Mouse (Mus musculus) R1 (cell line): ENCODE measurements around the gene Rngtt.
"Not testable (repeated sequence)": the region's sequence is repeated elsewhere in the genome, so short reads cannot be mapped to it uniquely, and the experiment has no call there.

ENCODE experiments used
- DNase-seq: peaks from one replicate; pipeline ENCODE4 v3.0.0-alpha.2; 2018; ENCODE audit warnings: low read depth, low spot score

Rngtt gene

DNA sequence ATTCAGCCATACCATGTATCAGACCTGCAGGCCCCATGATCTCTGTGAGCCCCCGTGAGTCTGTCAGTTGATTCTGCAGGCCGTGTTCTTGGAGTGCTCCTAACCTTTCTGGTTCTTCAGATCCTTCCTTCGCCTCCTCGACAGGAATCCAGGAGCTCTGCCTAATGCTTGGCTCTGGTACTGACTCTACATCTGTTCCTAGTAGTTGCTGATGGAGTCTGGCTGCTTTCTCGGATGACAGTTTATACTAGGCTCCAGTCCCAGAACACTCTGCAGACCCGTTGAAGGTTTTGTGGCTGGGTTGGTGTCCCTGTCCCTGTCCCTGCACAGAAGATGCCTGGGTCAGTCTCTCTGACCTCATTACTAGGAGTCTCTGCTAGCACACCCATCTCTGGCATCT lies 131.8 kb downstream of the Rngtt start:
- no peak for DNase-seq

DNA sequence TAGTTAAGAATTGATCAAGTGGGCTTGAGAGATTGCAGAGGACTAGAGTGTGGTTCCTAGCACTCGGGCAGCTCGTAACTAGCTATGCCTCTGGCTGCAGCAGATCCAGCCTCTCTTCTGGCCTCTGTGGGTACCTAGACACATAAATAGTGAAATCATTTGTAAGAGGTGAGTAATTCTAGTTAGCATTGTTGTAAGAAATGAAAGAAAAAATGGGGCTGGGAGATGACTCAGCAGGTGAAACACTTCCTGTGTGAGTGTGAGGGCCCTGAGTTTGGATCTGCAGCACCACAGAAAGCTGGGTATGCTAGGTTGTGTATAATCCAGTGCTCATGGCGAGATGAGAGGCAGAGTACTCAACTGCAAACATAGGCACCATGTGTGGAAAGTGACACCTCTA lies 136.2 kb downstream of the Rngtt start:
- DNase-seq, result no peak

DNA sequence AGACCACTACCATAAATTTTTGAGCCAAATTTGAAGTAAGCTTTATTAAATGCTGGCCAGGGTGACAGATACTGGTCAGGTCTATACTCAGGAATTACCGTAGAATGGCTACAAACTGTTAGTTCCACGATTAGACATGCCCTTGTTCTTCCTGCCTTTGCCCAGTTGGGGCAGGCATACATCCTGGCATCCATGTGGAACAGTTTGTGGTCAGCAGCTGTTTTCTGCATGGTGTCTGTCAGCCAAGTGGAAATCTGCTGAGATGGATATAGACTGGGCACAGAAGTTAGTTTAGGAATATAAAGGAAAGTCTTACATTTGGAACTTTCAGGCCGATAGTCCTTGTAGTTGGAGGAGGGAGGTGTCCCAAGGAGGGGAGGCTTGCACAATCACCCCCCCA lies 136.8 kb downstream of the Rngtt start:
- DNase-seq, result no peak

DNA sequence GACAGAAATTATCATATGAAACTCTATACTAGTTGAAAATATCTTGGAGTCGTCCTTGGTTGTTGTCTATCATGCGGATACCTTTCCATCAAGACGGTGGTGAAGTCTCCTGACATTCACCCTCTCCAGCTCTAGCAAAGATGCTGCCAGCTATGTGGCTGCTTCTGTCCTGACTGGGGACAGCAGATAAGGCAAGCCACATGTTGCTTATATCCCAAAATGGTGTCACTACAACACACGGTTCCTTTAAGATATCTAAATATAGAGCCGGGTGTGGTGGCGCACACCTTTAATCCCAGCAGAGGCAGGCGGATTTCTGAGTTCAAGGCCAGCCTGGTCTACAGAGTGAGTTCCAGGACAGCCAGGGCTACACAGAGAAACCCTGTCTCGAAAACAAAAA lies 140.2 kb downstream of the Rngtt start:
- DNase-seq, result not testable (repeated sequence)

DNA sequence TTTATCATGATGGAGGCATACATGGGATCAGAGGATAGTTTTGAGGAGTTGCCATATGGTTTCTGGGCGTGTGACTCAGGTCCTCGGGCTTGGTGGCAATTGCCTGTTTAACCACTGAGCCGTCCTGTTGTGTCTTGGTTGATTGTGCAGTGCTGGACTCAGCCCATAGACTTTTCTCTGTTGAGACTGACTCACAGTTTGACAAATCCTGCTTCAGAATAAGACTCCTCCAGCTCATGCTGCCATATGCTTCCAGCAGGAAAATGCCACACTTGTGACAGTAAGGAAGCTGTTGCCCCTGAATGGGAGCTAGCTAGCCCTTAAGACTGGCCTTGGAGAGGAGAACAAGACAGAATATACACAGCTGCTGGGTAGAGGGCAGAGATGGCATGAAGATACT lies 149.7 kb downstream of the Rngtt start:
- no peak for DNase-seq

DNA sequence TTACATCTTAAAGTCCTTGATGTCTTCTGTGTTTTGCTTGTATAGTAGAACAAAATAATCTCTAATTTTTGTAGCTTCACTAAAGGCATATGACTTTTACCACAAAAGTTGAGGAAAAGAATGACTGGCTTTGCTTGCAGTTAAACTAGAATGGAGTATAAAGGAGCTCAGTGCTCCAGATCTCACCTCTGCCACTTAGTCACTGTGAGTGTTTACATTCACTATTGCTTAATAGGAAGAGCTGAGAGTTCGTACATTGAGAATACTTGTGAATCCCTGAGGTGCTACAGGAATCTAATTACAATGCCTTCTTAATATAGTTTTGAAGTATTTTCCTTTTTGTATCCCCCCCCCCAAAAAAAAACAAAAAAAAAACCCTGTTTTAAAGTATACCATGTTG lies 154.3 kb downstream of the Rngtt start:
- DNase-seq, result no peak

DNA sequence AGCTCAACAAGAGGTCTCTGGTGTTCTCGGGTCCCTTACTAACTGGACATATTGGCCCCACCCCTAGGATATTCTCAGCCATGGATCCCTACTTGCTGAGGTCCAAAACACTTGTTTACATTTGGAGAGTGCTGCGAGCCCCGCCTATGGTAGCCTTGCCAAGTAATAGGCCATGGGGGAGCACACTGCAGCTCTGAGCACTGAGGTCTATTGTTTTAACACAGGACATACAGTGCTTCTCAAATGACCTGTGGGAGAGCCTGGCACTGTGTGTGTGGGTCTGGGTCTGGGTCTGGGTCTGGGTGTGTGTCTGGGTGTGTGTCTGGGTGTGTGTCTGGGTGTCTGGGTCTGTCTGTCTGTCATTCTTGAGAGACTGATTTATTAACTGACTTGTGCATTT lies 155.8 kb downstream of the Rngtt start:
- no peak for DNase-seq

DNA sequence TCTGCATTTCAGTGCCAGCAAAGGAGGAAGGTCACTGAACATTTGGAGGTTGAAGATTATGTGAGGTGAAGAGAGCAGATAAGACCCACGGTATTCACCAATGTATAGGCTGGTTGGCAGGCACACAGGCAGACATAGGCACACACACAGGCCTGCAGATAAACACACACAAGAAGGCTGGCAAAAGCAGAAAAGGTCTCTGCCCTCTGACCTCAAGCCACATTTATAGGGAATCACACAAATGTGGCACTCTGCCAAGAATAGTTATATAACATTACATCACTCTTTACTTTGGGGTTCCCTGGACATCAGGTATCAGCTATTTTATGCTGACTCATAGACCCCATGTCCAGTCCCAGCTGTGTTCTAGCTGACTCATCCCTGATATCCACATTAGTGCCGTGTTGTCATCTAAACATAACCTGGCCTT lies 156.9 kb downstream of the Rngtt start:
- no peak for DNase-seq

DNA sequence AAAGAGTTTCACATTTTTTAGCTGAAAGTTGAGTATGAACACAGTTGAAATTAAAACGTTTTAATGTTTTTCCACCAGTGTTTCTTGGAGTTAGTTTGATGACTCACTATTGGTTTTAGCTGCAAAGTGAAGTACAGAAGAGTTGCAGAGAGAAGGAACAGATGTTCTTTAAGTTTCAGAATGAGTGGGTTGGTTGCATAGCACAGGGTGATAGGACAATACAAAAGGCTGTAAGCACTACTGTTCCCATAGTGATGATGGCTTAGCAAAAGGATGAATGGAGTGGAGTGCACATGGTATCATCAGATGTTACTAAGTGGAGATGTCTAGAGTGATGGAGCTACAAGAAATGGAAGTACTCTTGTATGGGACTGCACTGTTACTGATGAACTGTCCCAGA lies 157.5 kb downstream of the Rngtt start:
- no peak for DNase-seq

DNA sequence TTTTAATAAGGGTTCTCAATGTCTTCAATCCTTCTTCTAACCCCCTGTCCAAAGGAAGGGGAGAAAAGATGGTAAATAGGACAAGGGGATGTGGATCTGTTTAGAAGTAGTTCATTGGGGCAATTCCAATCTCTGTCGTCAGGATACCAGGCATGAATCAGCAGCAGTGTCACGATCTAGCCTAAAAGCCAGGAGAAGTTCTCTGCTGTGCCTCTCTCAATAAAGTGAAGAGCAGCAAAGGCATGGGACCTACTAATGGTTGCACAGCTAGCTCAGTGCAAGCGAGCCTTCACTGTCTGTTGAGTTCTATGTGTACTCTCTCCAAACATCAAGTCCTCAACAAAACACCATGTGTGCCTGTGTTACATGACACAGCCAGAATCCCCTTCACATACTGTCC lies 158.0 kb downstream of the Rngtt start:
- DNase-seq, result no peak

DNA sequence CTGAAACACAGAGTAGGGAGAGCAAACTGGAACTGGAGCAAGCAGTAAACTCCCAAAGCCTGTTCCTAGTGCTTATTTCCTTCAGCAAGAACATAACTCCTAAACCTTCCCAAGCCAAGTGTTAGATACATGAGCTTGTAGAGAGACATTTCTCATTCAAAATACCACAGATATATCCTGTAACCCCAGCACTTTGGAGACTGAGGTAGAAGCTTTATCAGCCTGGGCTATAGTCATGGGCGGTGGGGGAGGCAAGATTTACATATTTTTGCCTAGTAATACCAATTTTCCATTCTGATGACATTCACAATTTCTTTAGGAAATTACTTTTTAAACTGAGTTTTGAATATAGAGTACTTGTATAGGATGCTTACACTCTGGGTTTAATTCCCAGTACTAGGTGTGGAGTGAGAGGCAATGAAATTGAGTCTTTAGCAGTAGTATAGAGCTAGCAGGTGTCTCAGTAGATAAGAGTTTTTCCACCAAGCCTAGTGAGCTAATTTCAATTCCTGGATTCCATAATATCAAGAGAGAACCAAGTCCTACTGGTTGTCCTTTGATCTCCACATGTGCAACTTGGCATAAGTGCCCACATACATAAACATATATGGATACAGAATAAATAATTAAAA lies 160.7 kb downstream of the Rngtt start:
- DNase-seq, result no peak

DNA sequence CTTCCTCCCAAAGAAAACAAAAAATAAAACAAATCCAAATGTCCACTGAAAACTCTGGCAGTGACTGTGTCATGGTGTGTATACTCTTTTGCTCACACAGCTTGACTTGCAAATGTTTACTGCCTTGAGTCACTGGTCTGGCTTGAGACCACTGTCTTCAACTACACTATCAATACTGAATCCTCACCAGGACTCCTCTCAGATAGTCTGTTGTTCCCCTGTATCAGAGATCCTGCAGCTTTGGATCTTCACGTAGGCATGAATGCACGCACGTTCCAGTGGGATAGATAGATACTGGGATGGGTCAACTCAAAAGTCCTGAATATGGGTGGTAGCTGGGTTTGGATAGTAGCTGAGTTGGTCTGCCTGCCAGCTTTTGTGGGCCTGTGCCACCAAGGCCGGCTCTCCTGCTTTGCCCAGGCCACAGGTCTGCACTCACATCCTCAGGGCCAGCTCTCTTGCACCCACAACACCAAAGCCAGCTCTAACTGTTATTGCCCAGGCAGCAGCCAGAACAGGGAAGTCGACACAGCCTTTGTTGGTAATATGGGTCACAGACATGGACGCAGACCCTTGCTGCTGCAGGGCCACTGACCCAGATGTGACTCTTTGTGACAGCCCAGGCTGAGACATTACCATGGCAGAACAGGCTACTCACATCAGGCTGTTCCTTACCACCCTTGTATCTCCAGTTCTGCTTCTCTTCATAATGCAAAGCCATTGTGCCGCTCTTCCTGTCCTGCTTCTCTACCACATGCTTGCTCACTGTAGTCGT lies 168.1 kb downstream of the Rngtt start:
- no peak for DNase-seq

DNA sequence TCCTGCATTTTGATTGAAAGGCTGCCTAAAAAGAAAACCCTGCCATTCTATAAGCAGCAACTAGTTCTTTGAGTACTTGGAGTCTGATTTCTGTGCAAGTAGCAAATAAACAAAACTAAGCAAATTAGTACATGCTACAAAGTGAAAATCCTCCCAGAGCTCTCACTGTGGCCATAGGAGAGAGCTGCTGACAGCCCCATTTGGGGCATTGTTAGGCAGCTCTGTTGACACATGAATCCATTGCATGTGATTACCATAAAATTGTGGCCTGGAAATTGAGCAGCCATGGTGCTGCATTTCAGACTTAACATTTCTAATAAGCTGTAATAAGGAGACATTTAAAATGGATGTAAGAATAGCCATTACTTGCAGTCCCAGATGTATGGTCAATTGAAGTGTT lies 171.6 kb downstream of the Rngtt start:
- DNase-seq, result no peak

DNA sequence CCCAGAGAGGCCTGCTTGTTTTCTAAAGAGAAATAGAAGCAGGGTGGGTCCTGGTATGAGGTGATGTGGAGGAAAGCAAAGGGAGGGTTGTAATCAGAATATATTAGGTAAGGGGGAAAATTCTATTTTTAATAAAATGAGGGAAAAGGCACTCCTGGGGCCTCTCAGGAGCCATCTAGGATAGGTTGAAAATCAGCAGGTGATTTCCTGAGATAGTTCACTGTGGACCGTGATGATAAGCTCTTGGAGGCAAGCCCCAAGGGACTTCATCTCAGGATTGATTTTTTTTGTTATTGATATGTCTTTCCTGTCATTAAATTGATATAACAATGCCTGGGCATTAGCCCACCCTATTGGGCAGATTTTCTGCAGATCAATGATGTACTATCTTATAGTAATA lies 175.9 kb downstream of the Rngtt start:
- no peak for DNase-seq

DNA sequence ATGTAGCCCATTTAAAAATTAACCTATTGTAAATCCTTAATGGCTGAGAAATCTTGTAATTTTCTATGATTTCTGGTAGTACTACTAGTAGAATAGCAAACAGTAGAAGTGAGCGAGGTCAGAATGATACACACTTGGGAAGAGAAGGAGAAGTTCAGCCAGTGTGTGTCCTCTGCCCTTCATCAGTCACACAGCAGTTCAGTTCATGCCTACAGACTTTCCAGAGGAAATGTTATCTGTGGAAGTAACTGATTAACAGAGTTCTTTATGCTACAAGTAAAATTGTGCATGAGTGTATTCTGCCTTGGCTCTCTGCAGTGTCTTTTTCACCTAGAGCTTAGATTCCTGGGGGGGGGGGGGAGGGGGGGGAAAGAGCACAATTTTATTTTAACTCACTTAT lies 181.0 kb downstream of the Rngtt start:
- no peak for DNase-seq

DNA sequence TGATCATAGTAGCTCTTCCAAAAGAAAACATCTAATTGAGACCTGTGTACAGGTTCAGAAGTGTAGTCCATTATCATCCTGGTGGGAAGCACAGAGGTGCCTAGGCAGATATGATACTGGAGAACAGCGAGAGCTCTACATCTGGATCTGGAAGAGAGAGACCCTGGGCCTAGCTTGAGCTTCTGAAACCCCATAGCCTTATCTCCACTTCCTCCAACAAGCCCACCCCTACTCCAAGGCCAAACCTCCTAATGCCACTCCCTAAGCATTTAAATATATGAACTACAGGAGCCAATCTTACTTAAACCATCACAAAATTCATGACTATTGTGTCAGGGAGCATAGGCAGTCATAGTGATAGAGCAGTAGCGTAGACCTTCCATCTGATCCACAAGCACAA lies 184.3 kb downstream of the Rngtt start:
- no peak for DNase-seq

DNA sequence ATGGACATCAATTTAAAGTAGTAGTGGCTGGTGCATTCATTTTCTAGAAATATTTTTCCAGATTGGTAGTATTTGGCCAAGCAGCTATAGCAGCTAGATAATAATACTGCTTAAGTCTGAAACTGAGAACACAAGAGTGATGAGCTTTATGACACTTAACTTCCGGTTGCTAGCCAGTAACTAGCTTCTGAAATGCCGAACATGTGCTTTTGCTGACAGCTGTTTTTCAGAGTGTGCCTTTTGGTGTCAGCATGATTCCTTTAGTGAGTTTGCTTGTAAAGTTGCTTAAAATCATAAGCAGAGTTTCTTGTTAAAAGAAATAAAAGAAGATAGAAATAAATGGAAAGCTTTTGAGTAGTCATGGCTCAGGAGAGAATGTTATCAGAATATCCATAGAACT lies 186.9 kb downstream of the Rngtt start:
- DNase-seq, result no peak

DNA sequence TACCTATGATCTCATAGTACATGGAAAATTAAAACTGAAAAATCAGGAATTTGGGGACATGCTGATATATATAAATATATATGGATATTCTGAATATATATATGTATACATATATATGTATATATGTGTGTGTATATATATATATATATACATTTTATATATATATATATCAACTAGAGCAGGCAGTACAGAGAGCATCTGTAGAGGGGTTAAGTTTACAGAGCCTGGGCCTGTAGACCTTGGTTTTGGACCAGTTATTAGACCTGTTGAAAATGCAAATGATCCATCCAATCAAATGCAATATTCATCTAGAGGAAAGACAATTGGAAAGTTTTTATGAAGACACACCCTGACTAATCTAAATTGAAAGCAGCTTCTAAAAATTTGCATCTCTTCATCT lies 187.5 kb downstream of the Rngtt start:
- DNase-seq, result no peak

DNA sequence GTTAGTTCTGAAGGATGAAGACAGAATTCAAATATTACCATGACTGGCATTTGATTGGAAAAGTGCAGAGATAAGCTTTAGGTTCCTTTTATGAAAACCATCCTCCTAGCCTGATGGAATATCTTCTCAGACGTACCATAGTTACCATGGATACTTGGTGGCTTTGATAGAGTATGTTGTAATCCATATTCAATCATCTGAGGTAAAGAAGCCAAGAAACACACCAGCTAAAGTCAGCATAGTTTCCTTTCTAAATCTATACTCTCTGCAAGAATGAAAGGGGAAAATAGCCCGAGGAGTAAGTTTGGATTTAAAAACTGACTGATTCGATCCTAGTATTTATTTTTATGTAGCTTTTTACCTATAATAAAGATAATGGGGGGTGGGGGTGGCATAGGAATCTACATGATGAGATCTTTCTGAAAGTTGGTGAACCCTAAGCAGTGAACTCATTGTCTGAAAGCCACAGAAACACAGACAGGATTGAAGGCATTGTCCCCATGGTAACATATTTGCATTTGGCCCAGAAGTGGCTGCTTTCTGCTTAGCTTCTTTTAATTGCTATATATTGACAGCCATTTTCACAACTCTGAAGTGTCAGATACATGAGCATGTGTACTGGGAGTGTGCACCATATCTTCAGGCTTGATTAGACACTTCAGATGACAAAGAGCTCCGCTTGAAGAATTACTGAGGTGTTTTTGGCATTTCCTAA lies 188.2 kb downstream of the Rngtt start:
- no peak for DNase-seq

DNA sequence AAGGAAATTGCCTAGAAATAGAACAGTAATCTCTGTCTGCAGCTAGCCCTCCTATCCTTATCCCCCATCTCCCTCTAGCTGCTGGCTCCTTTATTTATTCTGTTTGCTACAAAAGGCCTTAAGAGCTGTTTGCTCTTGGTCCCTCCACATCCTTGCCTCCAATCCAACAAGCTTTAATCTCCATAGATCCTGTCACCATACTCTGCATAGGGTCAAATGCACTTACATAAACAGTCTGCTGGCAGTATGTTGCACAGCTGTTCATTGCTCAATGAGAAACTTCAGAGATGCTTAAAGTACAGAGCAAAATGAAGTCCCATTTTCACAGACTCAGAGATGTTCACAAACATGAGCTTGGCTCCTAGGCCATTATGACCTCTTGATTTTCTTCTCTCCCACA lies 196.5 kb downstream of the Rngtt start:
- no peak for DNase-seq

DNA sequence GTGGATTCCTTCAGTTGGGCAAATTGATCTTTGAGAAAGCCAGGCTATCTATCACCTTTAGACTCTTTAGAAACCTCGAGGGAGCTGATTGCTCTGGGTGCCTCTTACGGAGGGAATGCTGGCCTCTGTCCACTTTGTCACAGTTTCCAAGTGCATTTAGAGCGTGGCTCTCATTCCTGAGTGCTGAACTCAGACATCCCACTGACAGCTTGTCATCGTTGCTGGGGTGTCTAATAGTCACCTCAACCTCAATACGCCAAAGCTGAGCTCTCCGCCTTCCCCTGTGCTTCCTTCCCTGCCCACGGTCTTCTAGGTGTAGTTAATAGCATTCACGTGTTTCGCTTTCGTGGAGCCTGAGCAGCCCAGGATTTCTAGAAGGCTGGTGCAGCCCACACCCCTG lies 200.4 kb downstream of the Rngtt start:
- no peak for DNase-seq

DNA sequence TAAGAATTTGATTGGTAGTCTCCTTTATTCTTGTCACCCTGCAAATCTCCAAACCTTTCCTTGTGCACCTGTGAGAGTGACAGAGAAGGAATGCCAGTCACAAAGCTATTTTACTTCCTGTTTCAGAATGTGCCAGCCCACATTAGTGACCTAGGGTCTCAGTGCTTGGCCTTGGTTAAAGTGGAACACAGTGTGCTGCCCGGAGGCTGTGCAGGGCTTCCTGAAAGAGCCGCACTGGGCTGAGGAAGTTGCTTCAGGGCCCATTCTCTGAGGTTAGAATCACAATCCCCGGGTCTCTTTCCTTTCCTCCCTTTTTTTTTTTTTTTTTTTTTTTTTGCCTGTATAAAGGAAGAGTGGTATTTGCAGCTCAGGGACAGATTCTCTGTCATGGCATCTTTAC lies 203.3 kb downstream of the Rngtt start:
- no peak for DNase-seq
